Mouse (Mus musculus) monocyte, adult 5-6 weeks (primary cell): ENCODE results near the gene Cyp4f18. TPM values are rescaled to one million over a fixed set of nuclear protein-coding genes. Genes with fewer than 3 reads are reported as not detected.
"Not testable (repeated sequence)": the region's sequence is repeated elsewhere in the genome, so short reads cannot be mapped to it uniquely, and the experiment has no call there.

Experiments used
- ATAC-seq: fragments of 153-309, 156-312 bp; replicated peaks from 2 replicates; pipeline ENCODE4 v1.8.0; 2017; ENCODE audit warnings: mild to moderate bottlenecking; ENCODE audit not compliant: low TSS enrichment, insufficient number of reproducible peaks, severe bottlenecking, poor library complexity, low FRiP score
- total RNA-seq: library from RNA; stranded (forward); fragments of 200-1000, 200-491, 200-594 nt; gene quantifications from 3 replicates; pipeline ENCODE4 v1.2.3, GENCODE M21; 2017

Gene Cyp4f18
- 153 to 273 TPM (median 260 TPM) in 3 replicates for total RNA-seq

DNA sequence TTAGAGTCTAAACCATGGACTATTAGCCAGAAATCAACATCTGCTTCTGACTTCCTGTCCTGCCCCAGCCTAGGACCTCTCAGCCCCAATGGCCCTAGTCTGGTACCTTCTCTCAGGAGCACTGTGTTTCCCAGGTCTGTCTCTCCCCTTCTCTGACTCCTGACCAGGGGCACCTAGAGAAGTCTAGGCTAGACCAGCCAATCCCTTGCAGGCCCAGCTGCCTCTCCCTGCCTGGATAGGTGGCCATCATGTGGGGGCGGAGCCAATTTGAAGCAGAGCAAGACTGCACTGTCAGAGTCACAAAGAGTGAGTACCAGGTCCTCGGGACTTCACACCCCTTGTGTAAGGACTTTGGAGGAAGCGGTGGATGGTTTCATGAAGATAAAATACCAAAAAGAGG, at the start of gene Cyp4f18:
Cyp4f18 (minus strand) TSS at position 154 of the 400 bp plus-strand sequence.
- peak; percentile 65 for ATAC-seq

DNA sequence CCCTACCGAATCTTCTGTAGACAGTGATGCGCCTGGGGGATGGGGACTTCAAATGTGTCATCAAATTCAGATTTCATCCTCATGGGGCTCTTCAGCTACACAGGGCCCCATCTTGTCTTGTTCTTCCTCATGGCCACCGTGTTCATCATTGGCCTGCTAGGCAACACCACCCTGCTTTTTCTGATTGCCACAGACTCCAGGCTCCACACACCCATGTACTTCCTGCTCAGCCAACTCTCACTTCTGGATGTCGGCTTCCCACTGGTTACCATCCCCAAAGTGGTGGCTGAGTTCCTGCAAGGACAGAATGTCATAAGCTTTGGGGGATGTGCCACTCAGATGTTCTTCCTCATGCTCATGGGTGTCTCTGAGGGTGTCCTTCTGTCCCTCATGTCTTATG, 48.2 kb upstream of the Cyp4f18 start:
- peak; percentile 78 for ATAC-seq

DNA sequence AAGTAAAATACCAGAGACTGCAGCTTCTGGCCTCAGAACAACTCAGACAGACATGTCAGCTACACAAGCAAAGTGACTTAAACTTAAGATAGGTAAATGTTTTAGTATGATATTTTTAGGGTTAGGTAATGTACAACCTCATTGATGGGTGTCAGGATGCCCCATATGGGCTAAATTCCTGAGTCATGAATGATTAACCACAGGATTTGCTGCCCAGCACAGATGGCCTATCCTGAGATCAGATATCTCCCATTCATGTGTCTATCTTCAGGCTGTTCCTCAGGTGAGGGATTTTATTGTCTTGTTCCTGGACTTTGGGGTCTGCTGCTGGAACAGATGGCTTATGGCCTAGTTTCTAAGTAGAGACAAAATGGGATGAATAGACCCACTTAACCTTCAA, 45.2 kb upstream of the Cyp4f18 start:
- ATAC-seq = not testable (repeated sequence)

DNA sequence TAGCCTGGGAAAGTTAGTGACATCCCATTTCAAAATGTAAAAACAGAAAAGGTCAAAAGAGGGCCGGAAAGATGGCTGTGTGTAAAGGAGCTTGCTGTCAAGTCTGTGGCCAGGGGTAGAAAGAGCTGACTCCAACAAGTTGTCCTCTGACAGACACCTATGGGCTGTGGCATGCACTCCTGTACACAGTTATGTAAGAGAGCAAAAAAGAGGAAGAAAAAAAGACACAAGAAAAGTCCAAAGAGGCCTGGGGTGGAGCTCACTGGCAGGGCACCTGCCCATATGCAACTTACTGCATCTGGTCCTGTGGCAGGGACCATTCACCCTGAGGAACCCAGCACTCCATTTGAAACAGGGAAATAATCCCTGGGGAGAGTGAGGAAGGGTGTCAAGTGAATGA, 33.1 kb upstream of the Cyp4f18 start:
- no peak for ATAC-seq

DNA sequence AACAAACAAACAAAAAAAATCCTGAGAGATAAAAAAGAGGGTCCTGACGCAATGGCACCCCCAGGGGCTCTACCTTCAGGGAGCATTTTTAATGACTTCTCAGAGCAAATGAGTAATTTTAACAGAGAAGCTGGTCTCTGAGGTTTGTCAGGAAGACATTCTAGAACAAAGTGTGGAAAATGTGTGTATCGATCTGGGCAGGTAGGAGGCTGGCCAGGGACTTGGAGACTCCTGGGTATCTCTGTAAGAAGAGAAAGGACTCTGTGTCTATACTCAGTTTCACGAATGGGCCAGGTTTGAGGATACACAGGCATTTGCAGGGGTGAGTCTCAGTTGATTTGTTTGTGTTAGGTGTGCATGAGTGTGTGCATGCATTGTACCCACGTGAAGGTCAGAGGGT, 31.5 kb upstream of the Cyp4f18 start, which contains the start of gene Olfr372:
Olfr372 (plus strand) TSS at position 301 of the 400 bp plus-strand sequence.
- ATAC-seq = not testable (repeated sequence)

DNA sequence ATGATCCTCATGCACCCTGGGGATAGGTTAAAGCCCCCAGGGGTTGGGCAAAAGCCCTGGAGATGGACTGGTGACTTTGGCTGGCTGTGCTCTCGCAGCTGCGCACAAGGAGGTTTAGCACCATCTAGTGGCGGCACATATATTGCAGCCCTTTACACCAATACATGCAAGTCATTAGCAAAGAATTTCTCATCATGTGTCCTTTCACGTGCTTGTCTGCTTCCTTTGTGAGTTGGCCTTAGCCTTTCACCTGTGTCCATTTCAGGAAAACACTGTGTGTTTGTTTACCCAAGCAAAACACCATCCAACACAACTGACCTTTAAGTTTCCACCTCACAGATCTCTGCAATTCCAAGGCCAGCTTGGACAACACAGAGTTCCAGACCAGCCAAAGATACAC, 23.5 kb upstream of the Cyp4f18 start:
- peak; percentile 59; the same call in 1 of the 2 replicates for ATAC-seq

DNA sequence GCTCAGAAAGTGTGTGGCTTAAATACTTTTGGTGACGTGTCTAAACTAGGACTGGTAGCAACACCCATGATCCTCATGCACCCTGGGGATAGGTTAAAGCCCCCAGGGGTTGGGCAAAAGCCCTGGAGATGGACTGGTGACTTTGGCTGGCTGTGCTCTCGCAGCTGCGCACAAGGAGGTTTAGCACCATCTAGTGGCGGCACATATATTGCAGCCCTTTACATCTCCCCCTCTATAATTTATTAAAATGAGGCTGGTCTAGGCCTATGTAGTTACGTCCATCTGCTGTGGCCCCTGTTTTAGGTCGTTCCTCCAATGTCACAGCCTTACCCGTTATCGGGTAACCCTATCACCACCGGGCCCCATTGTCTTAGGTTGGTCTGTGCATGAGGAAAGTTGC, 15.5 kb upstream of the Cyp4f18 start:
- not testable (repeated sequence) for ATAC-seq

DNA sequence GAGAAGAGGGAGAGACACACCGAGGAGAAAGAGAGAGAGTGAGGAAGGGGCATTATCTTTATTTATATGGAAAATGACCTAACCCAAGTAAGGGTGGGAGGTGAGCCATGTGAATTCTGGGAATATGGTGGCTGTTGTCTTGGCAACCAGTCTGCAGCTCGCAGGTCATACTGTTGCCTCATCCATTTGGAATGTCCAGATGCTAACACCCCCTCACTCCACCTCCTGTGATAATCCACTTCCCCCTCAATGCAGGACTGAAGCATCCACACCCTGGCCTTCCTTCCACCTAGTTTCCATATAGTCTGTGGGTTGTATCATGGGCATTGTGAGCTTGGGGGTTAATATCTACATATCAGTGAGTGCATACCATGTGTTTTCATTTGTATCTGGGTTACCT, 10.4 kb upstream of the Cyp4f18 start:
- no peak for ATAC-seq

DNA sequence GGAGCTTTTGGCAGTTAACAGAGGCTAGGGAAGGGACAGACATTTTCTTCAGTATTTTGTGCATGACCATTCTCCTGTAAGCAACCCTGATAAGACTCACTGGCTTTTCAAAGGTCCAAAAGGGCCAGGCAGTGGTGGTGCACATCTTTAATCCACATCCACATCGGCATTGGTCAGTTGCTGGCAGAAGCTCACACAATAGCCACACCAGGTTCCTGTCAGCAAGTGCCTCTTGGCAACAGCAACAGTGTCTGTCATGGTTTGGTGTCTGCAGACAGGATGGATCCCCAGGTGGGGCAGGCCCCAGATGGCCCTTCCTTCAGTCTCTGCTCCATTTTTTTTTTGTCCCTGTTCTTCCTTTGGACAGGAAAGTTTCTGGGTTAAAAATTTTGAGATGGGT, 9.6 kb upstream of the Cyp4f18 start:
- not testable (repeated sequence) for ATAC-seq

DNA sequence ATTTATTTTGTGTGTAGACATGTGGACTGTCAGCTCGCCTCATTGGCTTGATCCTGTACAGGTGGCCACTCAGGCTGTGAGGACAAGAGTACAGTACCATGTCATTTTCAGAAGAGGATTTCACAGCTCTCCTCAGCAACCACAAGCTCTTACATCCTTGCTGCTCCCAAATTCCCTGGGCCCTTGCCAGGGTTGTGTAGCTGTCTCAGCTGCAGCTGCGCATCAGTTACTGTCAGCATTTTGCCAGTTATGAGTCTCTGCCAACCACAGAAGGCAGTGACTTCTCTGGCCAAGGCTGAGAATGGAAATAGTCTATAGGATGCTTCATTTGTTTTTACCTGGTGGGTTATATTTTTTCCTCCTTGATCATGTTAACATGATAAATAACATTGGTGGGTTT, 8.7 kb upstream of the Cyp4f18 start:
- no peak for ATAC-seq

DNA sequence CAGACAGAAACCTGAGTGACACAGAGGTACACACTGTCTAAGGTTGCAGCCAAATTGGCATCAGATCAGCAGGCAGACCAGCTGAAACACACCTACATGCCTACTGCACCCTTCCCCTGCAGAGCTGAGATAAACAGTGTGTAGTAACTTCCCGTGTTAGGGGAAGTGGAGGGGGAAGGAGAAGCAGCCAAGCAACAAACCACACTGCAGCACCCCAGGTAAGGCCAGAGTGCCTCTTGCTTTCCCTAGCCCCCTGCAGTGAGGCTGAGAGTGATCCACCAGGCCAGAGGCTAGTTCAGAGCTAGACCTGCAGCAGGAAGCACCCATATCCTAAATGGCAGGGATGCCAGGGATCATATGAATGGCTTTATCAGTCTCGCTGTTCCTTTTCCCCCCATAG, 7.9 kb upstream of the Cyp4f18 start:
- peak; percentile 78 for ATAC-seq

DNA sequence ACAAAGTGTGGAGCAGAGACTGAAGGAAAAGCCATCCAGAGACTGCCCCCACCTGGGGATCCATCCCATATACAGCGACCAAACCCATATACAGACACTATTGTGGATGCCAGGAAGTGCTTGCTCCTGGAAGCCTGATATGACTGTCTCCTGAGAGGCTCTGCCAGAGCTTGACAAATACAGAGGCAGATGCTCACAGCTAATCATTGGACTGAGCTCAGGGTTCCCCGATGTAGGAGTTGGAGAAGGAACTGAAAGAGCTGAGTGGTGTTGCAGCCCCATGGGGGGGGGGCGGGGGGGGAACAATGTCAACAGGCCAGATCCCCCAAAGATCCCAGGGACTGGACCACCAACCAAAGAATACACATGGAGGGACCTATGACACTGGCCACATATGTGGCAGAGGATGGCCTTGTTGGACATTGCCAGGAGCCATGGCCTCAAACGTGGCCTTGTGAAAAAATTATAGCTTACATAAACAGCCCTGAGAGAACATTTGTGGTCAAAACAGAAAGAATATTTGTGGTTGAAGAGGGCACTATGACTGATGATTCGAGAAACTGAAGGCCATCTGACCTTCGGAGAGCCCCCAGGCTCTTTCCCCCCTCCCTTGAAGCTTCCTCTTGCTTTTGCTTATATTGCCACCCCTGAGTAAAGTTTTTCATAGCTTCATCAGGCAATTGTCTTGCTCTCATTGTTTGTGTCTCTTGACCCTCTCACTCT, 4.2 kb upstream of the Cyp4f18 start:
- not testable (repeated sequence) for ATAC-seq

DNA sequence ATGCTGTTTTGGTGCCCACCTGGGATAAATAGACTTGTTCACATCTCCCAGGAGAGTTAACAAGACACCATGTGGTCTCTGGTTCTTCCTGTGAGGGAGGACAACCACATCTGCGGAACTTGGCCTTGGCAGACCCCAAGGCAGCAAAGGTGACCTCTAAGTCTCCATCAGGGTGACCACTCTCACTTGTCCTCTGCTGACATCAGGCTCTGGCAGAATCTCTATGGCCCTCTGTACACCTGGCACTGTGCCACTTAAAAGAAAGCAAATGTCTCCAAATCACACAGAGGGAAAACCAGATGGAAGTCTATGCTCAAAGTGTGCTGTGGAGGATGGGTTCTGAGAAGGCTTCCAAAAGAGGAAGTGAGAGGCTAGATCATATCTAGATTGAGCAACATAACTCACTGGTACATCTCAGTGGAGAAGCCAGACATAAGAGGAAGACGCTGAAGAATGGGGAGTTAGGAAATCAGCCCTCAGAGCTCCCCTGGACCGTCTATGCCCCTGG, 1.2 kb downstream of the Cyp4f18 start:
- peak; percentile 79 for ATAC-seq

DNA sequence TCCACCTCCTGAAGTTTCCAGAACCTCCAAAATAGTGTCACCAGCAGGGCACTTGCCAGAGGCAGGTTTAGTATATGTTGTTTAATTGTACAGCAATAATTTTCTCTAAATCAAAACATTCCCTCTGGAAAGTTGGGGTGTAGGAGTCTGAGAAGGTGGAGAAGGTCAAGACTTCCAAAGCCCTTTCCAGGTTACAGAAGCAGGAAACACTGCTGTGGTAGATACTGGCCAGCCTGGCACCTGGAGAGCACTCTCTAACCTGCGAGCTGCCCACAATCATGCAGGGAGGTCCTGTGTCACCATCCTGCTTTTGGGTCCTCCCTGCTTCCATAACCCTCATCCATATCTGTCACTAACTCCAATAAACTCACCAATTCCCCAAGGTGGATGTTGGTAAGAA, 2.7 kb downstream of the Cyp4f18 start:
- no peak for ATAC-seq

DNA sequence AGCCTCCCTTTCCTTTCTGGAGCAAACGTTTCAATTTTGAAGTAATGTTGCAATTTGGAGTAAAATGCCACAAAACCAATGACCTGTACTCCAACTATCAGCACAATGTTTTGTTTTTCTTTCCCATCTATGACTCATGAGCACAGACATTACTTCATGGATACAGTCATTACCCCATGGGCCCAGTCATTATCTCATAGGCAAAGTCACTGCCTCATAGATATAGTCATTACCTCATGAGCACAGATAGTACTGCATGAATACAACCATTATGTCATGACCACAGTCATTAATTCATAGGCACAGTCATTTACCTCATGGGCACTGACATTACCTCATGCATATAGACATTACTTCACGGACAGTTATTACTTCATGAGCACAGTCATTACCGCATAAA, 3.5 kb downstream of the Cyp4f18 start:
- peak; percentile 45 for ATAC-seq

DNA sequence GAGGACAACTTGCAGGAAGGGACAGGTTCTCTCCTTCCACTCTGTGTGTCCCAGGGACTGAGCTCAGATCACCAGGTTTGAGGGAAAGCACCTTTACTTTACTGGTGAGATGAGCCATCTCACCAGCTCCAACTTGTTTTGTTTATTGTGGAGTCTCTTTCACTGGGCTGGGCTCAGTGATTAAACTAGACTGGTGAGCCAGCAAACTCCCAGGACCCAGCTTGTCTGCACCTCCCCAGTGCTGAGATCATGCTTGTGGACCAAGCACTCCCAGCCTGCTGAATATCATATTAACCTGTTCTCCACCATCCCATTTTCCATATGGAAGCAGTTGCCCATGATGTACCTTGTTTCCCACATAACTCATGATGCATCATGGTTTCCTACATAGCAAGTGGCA, 6.5 kb downstream of the Cyp4f18 start:
- ATAC-seq = no peak

DNA sequence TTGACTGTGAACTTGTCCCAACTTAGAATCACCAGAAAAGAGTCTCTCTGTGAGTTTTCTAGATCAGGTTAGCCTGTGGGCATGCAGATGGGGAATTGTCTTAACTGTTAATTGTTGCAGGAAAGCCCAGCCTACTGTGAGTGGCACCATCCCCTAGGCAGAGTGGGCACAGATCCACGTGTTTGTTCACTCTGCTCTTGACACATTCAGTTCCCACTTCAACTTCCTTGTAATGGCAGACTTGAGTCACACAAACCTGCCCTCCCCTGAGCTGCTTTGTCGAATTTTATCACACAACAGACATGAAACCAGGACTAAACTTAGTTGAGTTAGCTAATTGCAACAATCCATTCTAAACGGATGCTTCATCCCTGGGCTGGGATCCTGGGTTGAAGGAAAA, 9.2 kb downstream of the Cyp4f18 start:
- ATAC-seq = peak; percentile 51; the same call in 1 of the 2 replicates

DNA sequence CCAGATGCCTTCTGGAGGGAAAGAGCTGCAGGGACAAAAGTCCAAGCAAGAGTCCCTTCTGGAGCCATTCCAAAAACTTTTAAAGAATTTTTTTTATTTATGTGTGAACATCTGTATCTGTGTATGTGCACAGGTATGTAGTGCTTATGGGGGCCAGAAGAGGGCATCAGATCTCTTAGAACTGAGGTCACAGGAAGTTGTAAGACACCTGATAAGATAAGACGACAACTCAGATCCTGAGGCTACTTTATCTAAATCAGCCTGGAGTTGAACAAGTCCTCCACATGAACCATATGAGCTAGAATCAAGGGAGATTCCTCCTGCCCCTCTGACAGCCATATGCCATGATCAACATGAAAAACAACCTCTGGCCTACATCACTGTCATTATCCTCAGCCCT, 10.0 kb downstream of the Cyp4f18 start:
- ATAC-seq = no peak

DNA sequence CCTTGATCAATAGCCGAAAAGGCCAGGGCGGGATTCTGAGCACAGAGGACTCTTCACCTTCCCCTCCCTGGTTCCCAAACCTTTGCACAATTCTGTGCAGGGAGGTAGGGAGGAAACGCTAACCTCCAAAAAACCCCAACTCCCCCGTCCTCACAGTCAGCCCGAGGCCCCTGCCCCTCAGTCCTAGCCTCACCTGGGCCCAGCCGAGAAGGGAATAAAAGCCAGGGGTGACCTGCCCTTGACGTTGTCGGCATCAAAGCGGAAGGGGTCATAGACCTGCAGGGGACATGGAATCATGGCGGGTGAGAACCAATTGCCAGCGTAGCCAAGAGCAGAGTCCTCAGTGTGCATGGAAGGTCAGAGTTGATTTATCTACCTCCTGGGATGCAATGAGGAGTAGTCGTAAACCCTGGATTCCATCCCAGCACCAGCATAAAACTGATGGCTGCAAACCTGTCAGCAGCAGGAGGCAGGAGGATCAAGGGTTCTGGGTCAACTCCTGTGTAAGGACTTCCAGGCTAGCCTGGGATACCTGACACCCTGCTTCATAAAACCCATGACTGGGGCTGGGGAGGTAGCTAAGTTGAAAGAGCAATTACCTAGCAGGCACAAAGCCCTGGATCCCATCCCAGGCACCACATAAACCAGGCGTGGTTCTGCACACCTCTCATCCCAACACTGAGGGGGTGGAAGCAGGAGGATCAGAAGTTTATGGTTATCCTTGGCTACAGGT, 20.4 kb downstream of the Cyp4f18 start:
- no peak for ATAC-seq
